Mouse (Mus musculus) CH12.LX (cell line): ENCODE data around the gene Mocs1.

Experiments
- CTCF ChIP-seq, 2 experiments: IDR thresholded peaks in 1 of 2; conservative IDR thresholded peaks in 1 of 2; 2 replicates each; pipeline ENCODE4 v1.5.1; 2011 to 2012; ENCODE audit warnings: low read depth in 2 of 2, low read length in 2 of 2, improper control_type of control experiment in 1 of 2, inconsistent platforms in 1 of 2, mild to moderate bottlenecking in 1 of 2, moderate library complexity in 1 of 2
- EP300 ChIP-seq: IDR thresholded peaks from 2 replicates; pipeline ENCODE4 v1.6.1; 2011; ENCODE audit warnings: low read length, improper control_type of control experiment
- MAZ ChIP-seq: IDR thresholded peaks from 2 replicates; pipeline ENCODE4 v1.6.1; 2012; ENCODE audit warnings: low read depth, mild to moderate bottlenecking, inconsistent platforms, low read length, improper control_type of control experiment, moderate library complexity
- POLR2A ChIP-seq: IDR thresholded peaks from 2 replicates; pipeline ENCODE4 v1.6.1; 2011; ENCODE audit warnings: low read depth, mild to moderate bottlenecking, improper control_type of control experiment, low read length
- ZC3H11A ChIP-seq: IDR thresholded peaks from 2 replicates; pipeline ENCODE4 v1.6.1; 2012; ENCODE audit warnings: low read depth, mild to moderate bottlenecking, inconsistent platforms, low read length, improper control_type of control experiment
- ZNF384 ChIP-seq: IDR thresholded peaks from 2 replicates; pipeline ENCODE4 v1.6.1; 2012; ENCODE audit warnings: low read depth, low read length, improper control_type of control experiment, inconsistent platforms

DNA sequence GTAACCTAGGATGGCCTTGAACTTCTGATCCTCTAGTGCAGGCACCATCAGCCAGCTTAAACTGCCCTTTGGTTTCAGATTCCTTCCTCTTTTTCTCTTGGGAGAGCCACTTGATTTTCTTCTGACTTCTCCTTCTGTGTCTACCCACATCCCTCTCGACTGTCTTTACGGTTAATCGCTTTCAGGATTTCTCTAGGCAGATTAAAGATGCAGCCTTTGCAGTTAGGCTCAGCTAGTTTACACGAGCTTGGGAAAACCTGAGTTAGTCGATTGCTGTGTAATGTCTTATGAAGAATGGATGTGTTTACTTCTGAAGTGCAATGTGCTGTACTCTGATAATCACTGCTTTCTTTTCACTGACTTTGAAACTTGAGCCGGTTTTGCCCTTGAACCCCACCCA lies 8.5 kb downstream of the Mocs1 start:
- TF ChIP-seq ZC3H11A = no peak
- no peak for TF ChIP-seq POLR2A
- TF ChIP-seq EP300 = no peak
- no peak for TF ChIP-seq MAZ
- no peak for TF ChIP-seq ZNF384
- TF ChIP-seq CTCF (conservative IDR thresholded peaks at IDR 0.05 in 1 of 2, IDR thresholded peaks at IDR 0.05 in 1 of 2; ENCODE audit: low read depth in 2 of 2, low read length in 2 of 2) = no peak
